Mouse (Mus musculus) telencephalon, adult 2 months (tissue): Measurements from ENCODE around the gene Rpl41.
"Not testable (repeated sequence)": the region's sequence is repeated elsewhere in the genome, so short reads cannot be mapped to it uniquely, and the experiment has no call there.

Experiments
- DNase-seq: peaks from one replicate; pipeline ENCODE4 v3.0.0-alpha.2; 2011; ENCODE audit warnings: low read depth, low spot score

Gene Rpl41

GRCm38 (mm10) chr10:128524732-128525662 is 24.1 kb downstream of the Rpl41 start:
- DNase-seq: no peak

GRCm38 (mm10) chr10:128524111-128524731 is 24.9 kb downstream of the Rpl41 start:
- no peak for DNase-seq

- DNase-seq: no peak
Measured at GRCm38 (mm10) chr10:128522351-128522750, 26.8 kb downstream of the Rpl41 start.

- DNase-seq: no peak
Measured at GRCm38 (mm10) chr10:128520591-128520990, 28.5 kb downstream of the Rpl41 start.

- DNase-seq: no peak
Measured at GRCm38 (mm10) chr10:128518833-128519232, 30.3 kb downstream of the Rpl41 start.

GRCm38 (mm10) chr10:128516677-128517076 is 32.4 kb downstream of the Rpl41 start:
- DNase-seq: no peak

- DNase-seq: no peak
Measured at GRCm38 (mm10) chr10:128516029-128516428, 33.1 kb downstream of the Rpl41 start.

GRCm38 (mm10) chr10:128515044-128515443 is 34.1 kb downstream of the Rpl41 start:
- no peak for DNase-seq

GRCm38 (mm10) chr10:128511761-128512160 is 37.3 kb downstream of the Rpl41 start:
- no peak for DNase-seq

- no peak for DNase-seq
Measured at GRCm38 (mm10) chr10:128511189-128511588, 37.9 kb downstream of the Rpl41 start.

GRCm38 (mm10) chr10:128510301-128510700 is 38.8 kb downstream of the Rpl41 start:
- no peak for DNase-seq

GRCm38 (mm10) chr10:128509831-128510230 is 39.3 kb downstream of the Rpl41 start:
- DNase-seq: no peak

GRCm38 (mm10) chr10:128509203-128509602 is 39.9 kb downstream of the Rpl41 start:
- DNase-seq: no peak

- DNase-seq: no peak
Measured at GRCm38 (mm10) chr10:128508260-128508659, 40.8 kb downstream of the Rpl41 start.

GRCm38 (mm10) chr10:128505974-128506373 is 43.1 kb downstream of the Rpl41 start:
- no peak for DNase-seq

- not testable (repeated sequence) for DNase-seq
Measured at GRCm38 (mm10) chr10:128505371-128505667, 43.8 kb downstream of the Rpl41 start.

GRCm38 (mm10) chr10:128504641-128505370 is 44.3 kb downstream of the Rpl41 start:
- DNase-seq: no peak

GRCm38 (mm10) chr10:128504012-128504411 is 45.1 kb downstream of the Rpl41 start:
- DNase-seq: no peak

GRCm38 (mm10) chr10:128503532-128503931 is 45.6 kb downstream of the Rpl41 start:
- DNase-seq: no peak

GRCm38 (mm10) chr10:128502341-128502740 is 46.8 kb downstream of the Rpl41 start:
- DNase-seq: no peak

GRCm38 (mm10) chr10:128499116-128499671 is 49.9 kb downstream of the Rpl41 start:
- DNase-seq: peak; percentile 45

- DNase-seq: peak; percentile 97
Measured at GRCm38 (mm10) chr10:128498590-128498989, 50.5 kb downstream of the Rpl41 start, which contains the start of gene Myl6b. Myl6b (minus strand) TSS chr10:128498685.
